Mouse (Mus musculus): Measurements from ENCODE around the gene Mast1.

Mast1 gene

GRCm38 (mm10) chr8:84973803-84974542, 36.8 kb upstream of the Mast1 start:
- no peak for DNase-seq (ENCODE audit: low read depth, low spot score)

GRCm38 (mm10) chr8:84973079-84973478, 35.9 kb upstream of the Mast1 start:
- no peak for DNase-seq (ENCODE audit: low read depth, low spot score)

GRCm38 (mm10) chr8:84970913-84971312, 33.8 kb upstream of the Mast1 start:
- DNase-seq (ENCODE audit: low read depth, low spot score), result no peak

- DNase-seq (ENCODE audit: low read depth, low spot score), result no peak
These were observed 33.1 kb upstream of the Mast1 start for GRCm38 (mm10) chr8:84970135-84970790.

GRCm38 (mm10) chr8:84969241-84970134, 32.3 kb upstream of the Mast1 start, which contains the start of the genes Gm49661, Prdx2 and Rnaseh2a:
TSS of gene Gm49661 (minus strand) at chr8:84969433.
TSS of gene Prdx2 (plus strand) at chr8:84969587.
TSS of gene Rnaseh2a (minus strand) at chr8:84969767.
- no peak for DNase-seq (ENCODE audit: low read depth, low spot score)

GRCm38 (mm10) chr8:84968650-84969049, 31.5 kb upstream of the Mast1 start:
- DNase-seq (ENCODE audit: low read depth, low spot score), result no peak

- DNase-seq (ENCODE audit: low read depth, low spot score), result no peak
These were observed 30.6 kb upstream of the Mast1 start for GRCm38 (mm10) chr8:84967532-84968304.

GRCm38 (mm10) chr8:84966603-84967002, 29.4 kb upstream of the Mast1 start:
- no peak for DNase-seq (ENCODE audit: low read depth, low spot score)

- peak; percentile 97 for DNase-seq (ENCODE audit: low read depth, low spot score)
These were observed 28.7 kb upstream of the Mast1 start for GRCm38 (mm10) chr8:84965731-84966291.

- DNase-seq (ENCODE audit: low read depth, low spot score), result no peak
These were observed 26.8 kb upstream of the Mast1 start for GRCm38 (mm10) chr8:84963952-84964351.

GRCm38 (mm10) chr8:84959811-84960210, 22.7 kb upstream of the Mast1 start:
- DNase-seq (ENCODE audit: low read depth, low spot score), result no peak

GRCm38 (mm10) chr8:84956768-84957167, 19.6 kb upstream of the Mast1 start:
- no peak for DNase-seq (ENCODE audit: low read depth, low spot score)

GRCm38 (mm10) chr8:84952612-84953255, 15.6 kb upstream of the Mast1 start:
- no peak for DNase-seq (ENCODE audit: low read depth, low spot score)

- no peak for DNase-seq (ENCODE audit: low read depth, low spot score)
These were observed 12.6 kb upstream of the Mast1 start for GRCm38 (mm10) chr8:84949753-84950152.

GRCm38 (mm10) chr8:84947241-84947545, 10.0 kb upstream of the Mast1 start:
- no peak for DNase-seq (ENCODE audit: low read depth, low spot score)

- no peak for DNase-seq (ENCODE audit: low read depth, low spot score)
These were observed 9.5 kb upstream of the Mast1 start, which contains the start of gene Rtbdn for GRCm38 (mm10) chr8:84946528-84947240. TSS of gene Rtbdn (plus strand) at chr8:84946991.

- no peak for DNase-seq (ENCODE audit: low read depth, low spot score)
These were observed 8.7 kb upstream of the Mast1 start for GRCm38 (mm10) chr8:84945633-84946527.

- no peak for DNase-seq (ENCODE audit: low read depth, low spot score)
These were observed 8.1 kb upstream of the Mast1 start for GRCm38 (mm10) chr8:84945235-84945632.

Data from skeletal muscle tissue, adult 2 months (tissue).